Mouse (Mus musculus): ENCODE results near the gene Pbp2. TPM values are rescaled to one million over a fixed set of nuclear protein-coding genes. Genes with fewer than 3 reads are reported as not detected.

Gene Pbp2
- polyA plus RNA-seq, 1 experiment, result not detected

DNA sequence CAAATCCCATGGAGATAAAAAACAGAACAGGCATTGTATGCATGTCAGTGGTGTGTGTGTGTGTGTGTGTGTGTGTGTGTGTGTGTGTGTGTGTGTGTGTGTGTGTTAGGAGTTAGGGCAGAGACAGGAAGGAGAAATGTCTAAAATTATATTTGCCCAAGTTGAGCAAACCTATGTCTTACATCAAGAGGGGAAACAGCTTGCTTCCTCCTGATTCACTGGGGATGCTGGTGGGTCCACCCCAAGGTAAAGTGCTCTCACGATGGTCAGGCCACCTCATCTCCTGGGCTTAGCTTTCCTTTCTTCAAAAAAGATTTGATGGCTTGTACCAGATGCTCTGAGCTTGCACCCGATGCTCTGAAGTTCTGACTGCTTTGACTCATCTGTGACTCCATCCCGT, 13.9 kb upstream of the Pbp2 start:
- Histone ChIP-seq H3K4me1 (replicated peaks; ENCODE audit: control insufficient read depth, insufficient read depth, low read length) (peaks cover 31% of the 10 kb centered on the region), H3K36me3 (ENCODE audit: control insufficient read depth, insufficient read depth, low read length) (no peaks in the 10 kb centered on the region), H3K27ac (ENCODE audit: control insufficient read depth, insufficient read depth, low read length) (no peak overlapping the region), H3K27me3 (ENCODE audit: control insufficient read depth, insufficient read depth, low read length) (no peaks in the 10 kb centered on the region), H3K4me3 (ENCODE audit: control insufficient read depth, insufficient read depth, low read length) (no peak overlapping the region)
- peak; percentile 6 for DNase-seq
- WGBS, result 7% methylated on average over 3 of the region's 3 CpGs
- TF ChIP-seq CTCF (IDR thresholded peaks at IDR 0.05; ENCODE audit: borderline replicate concordance, control insufficient read depth, extremely low read depth, insufficient read depth, low read length, poor library complexity) (no peak), POLR2A (IDR thresholded peaks at IDR 0.05; ENCODE audit: control insufficient read depth, extremely low read depth, insufficient read depth, low read length, poor library complexity) (no peak)

DNA sequence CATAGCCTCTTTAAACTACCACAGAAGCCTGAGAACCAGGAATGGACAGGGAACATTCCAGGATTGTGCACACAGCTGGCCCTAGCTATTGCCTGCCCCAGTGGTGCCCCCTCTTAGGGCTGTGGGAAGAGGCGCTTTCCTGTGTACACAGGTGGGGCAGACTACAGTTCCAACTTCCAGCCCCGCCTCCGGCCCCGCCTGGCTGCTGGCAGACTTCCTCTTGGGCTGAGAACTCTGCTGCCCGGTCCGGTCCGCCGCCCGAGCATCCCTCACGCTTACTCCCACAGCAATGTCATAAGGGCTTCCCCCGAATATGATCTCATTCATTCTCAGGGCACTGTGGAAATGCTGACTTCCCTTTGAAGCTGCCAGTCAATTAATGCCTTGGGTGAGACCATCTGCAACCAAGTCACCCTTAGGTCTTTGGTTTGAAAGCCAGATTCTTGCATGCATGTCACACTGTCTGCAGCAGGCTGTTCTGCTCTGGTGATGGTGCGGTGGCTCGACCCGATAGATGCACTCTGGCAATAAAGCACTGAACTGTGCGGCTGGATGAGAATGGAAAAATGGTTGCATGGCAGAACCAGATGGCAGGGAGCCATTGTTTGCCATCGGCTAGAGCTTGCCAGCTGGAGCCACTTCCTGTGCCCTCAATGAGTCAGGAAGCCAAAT, 13.2 kb upstream of the Pbp2 start:
- peak; percentile 80 for DNase-seq
- WGBS, result 1% methylated on average over 16 of the region's 16 CpGs
- TF ChIP-seq POLR2A (IDR thresholded peaks at IDR 0.05; ENCODE audit: control insufficient read depth, extremely low read depth, insufficient read depth, low read length, poor library complexity) (no peak), CTCF (IDR thresholded peaks at IDR 0.05; ENCODE audit: borderline replicate concordance, control insufficient read depth, extremely low read depth, insufficient read depth, low read length, poor library complexity) (no peak)
- H3K36me3 ChIP-seq (ENCODE audit: control insufficient read depth, insufficient read depth, low read length), result no peaks in the 10 kb centered on the region
- peak overlapping the region; percentile 50 for H3K27ac ChIP-seq (ENCODE audit: control insufficient read depth, insufficient read depth, low read length)
- peak overlapping the region; percentile 6 for H3K4me3 ChIP-seq (ENCODE audit: control insufficient read depth, insufficient read depth, low read length)
- H3K27me3 ChIP-seq (ENCODE audit: control insufficient read depth, insufficient read depth, low read length), result no peaks in the 10 kb centered on the region
- H3K4me1 ChIP-seq (replicated peaks; ENCODE audit: control insufficient read depth, insufficient read depth, low read length), result peaks cover 31% of the 10 kb centered on the region

DNA sequence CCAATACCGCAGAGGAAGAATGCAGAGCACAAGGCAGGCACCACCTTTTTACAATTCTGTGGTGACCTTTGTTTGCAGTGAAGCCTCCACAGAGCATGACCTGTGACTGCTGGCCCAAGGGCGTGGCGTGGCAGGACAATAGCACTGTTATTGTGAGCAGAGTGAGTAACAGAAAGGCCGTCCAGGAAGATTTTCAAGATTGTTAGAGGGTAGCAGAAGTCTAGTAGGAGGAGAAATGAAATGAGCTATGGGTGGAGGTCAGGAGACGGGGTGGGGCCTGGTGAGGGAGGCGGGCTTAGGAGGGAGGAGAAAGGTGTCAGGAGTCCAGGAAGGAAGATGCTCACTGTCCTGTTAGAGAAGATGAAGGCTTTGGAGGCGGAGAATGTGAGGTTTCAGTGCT, 12.5 kb upstream of the Pbp2 start:
- Histone ChIP-seq H3K36me3 (ENCODE audit: control insufficient read depth, insufficient read depth, low read length) (no peaks in the 10 kb centered on the region), H3K4me3 (ENCODE audit: control insufficient read depth, insufficient read depth, low read length) (no peak overlapping the region), H3K27me3 (ENCODE audit: control insufficient read depth, insufficient read depth, low read length) (no peaks in the 10 kb centered on the region), H3K4me1 (replicated peaks; ENCODE audit: control insufficient read depth, insufficient read depth, low read length) (peaks cover 31% of the 10 kb centered on the region), H3K27ac (ENCODE audit: control insufficient read depth, insufficient read depth, low read length) (peak overlapping the region; percentile 24; the same call in 1 of the 2 replicates)
- WGBS, result 60% methylated on average over 7 of the region's 7 CpGs
- TF ChIP-seq CTCF (IDR thresholded peaks at IDR 0.05; ENCODE audit: borderline replicate concordance, control insufficient read depth, extremely low read depth, insufficient read depth, low read length, poor library complexity) (no peak), POLR2A (IDR thresholded peaks at IDR 0.05; ENCODE audit: control insufficient read depth, extremely low read depth, insufficient read depth, low read length, poor library complexity) (no peak)
- DNase-seq, result peak; percentile 21

DNA sequence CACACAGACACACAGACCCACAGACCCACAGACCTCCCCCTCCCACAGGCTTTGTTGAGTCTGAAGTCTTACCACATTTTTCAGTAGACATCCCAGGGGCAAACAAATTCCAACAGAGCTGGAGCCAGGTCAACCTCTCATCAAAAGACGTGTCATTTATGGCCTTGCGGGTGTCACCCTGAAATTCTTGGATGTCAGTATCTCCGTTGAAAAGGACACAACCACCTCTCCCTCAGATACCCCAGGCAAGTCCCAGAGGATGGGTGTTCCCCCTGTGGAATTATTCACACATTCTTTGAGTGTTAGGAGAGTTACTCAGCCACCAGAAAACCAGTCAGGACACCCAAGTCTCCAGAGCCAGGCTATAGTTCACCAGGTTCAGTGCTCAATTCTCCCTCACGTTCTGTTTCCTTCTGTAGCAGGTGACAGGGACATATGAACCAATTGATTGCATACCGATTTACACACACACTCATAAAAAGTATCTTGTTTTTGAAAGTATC, 9.3 kb upstream of the Pbp2 start:
- no peaks in the 10 kb centered on the region for H3K27me3 ChIP-seq (ENCODE audit: control insufficient read depth, insufficient read depth, low read length)
- H3K36me3 ChIP-seq (ENCODE audit: control insufficient read depth, insufficient read depth, low read length), result no peaks in the 10 kb centered on the region
- peaks cover 16% of the 10 kb centered on the region for H3K4me1 ChIP-seq (replicated peaks; ENCODE audit: control insufficient read depth, insufficient read depth, low read length)
- 91% methylated on average over 5 of the region's 5 CpGs for WGBS
- no peak overlapping the region for H3K4me3 ChIP-seq (ENCODE audit: control insufficient read depth, insufficient read depth, low read length)
- no peak for TF ChIP-seq POLR2A (IDR thresholded peaks at IDR 0.05; ENCODE audit: control insufficient read depth, extremely low read depth, insufficient read depth, low read length, poor library complexity)
- no peak for DNase-seq
- H3K27ac ChIP-seq (ENCODE audit: control insufficient read depth, insufficient read depth, low read length), result no peak overlapping the region

DNA sequence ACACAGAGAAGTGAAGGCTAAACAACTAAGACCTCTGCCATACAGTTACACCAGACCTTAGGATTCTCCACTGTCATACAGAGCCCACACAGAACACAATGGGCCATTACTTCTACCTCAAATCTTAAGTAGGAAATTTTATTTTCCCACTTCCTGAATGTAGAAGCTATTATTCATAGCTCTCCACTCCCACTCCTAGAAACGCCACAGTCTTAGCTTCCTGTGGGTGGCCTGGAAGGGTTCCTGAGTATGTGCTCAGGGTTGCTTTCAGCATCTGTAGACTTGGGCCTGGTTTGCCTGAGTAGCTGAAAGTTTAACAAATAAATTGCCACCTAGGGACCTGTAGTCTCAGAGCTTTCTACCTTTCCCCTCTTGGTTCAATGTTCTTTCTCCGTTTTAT, 5.9 kb upstream of the Pbp2 start:
- no peak for DNase-seq
- TF ChIP-seq POLR2A (IDR thresholded peaks at IDR 0.05; ENCODE audit: control insufficient read depth, extremely low read depth, insufficient read depth, low read length, poor library complexity), result no peak
- no peak for TF ChIP-seq CTCF (IDR thresholded peaks at IDR 0.05; ENCODE audit: borderline replicate concordance, control insufficient read depth, extremely low read depth, insufficient read depth, low read length, poor library complexity)
- Histone ChIP-seq H3K27ac (ENCODE audit: control insufficient read depth, insufficient read depth, low read length) (no peak overlapping the region), H3K36me3 (ENCODE audit: control insufficient read depth, insufficient read depth, low read length) (no peaks in the 10 kb centered on the region), H3K27me3 (ENCODE audit: control insufficient read depth, insufficient read depth, low read length) (no peaks in the 10 kb centered on the region), H3K4me3 (ENCODE audit: control insufficient read depth, insufficient read depth, low read length) (no peak overlapping the region), H3K4me1 (replicated peaks; ENCODE audit: control insufficient read depth, insufficient read depth, low read length) (no peaks in the 10 kb centered on the region)
- 56% methylated on average over 2 of the region's 2 CpGs for WGBS

DNA sequence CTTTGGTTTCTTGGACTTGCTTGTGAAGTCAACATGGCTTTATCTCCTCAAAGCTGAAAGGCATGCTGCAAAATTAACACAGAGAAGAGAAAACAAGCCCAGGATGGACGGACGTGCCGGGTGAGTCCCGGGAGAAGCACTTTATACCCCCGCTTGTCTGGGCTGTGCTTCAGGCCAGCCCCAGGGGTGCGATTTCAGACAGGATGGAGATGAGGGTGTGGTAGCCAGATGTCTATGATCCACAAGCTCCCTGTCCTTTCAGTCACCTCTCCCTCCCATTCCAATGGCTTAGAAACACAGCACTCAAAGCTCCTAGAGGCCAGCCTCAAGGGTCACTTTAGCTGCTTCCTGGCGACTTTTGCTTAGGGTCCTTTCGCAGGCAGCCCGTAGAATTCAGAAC, 3.8 kb upstream of the Pbp2 start:
- no peak for DNase-seq
- H3K27me3 ChIP-seq (ENCODE audit: control insufficient read depth, insufficient read depth, low read length), result no peaks in the 10 kb centered on the region
- no peaks in the 10 kb centered on the region for H3K4me1 ChIP-seq (replicated peaks; ENCODE audit: control insufficient read depth, insufficient read depth, low read length)
- no peaks in the 10 kb centered on the region for H3K36me3 ChIP-seq (ENCODE audit: control insufficient read depth, insufficient read depth, low read length)
- no peak for TF ChIP-seq POLR2A (IDR thresholded peaks at IDR 0.05; ENCODE audit: control insufficient read depth, extremely low read depth, insufficient read depth, low read length, poor library complexity)
- TF ChIP-seq CTCF (IDR thresholded peaks at IDR 0.05; ENCODE audit: borderline replicate concordance, control insufficient read depth, extremely low read depth, insufficient read depth, low read length, poor library complexity), result no peak
- H3K4me3 ChIP-seq (ENCODE audit: control insufficient read depth, insufficient read depth, low read length), result no peak overlapping the region
- H3K27ac ChIP-seq (ENCODE audit: control insufficient read depth, insufficient read depth, low read length), result no peak overlapping the region
- 97% methylated on average over 9 of the region's 9 CpGs for WGBS

DNA sequence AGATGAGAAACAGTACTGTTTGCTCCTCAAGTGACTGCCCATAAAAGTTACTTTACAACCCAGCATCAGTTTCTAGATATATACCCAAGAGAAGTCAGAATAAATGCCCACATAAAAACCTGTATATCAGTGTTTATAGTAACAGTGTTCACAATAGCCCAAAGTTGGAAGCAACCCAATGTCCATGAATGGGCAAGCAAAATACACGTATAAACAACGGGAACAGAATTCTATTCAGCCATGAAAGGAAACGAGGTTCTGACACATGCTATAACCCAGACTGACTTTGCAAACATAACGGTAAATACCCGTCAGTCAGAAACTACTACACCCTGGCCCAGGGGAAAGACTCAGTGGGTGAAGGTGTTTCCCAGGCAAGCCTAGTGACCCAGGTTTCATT, 1.8 kb upstream of the Pbp2 start:
- no peak for TF ChIP-seq POLR2A (IDR thresholded peaks at IDR 0.05; ENCODE audit: control insufficient read depth, extremely low read depth, insufficient read depth, low read length, poor library complexity)
- no peak for TF ChIP-seq CTCF (IDR thresholded peaks at IDR 0.05; ENCODE audit: borderline replicate concordance, control insufficient read depth, extremely low read depth, insufficient read depth, low read length, poor library complexity)
- 94% methylated on average over 5 of the region's 5 CpGs for WGBS

More for the DNA sequence above, 1.8 kb upstream of the Pbp2 start:
- H3K4me1 ChIP-seq (replicated peaks; ENCODE audit: control insufficient read depth, insufficient read depth, low read length), result no peaks in the 10 kb centered on the region
- no peak for DNase-seq
- H3K27ac ChIP-seq (ENCODE audit: control insufficient read depth, insufficient read depth, low read length), result no peak overlapping the region
- H3K36me3 ChIP-seq (ENCODE audit: control insufficient read depth, insufficient read depth, low read length), result no peaks in the 10 kb centered on the region
- H3K4me3 ChIP-seq (ENCODE audit: control insufficient read depth, insufficient read depth, low read length), result no peak overlapping the region
- H3K27me3 ChIP-seq (ENCODE audit: control insufficient read depth, insufficient read depth, low read length), result no peaks in the 10 kb centered on the region

All from thymus, adult 2 months (tissue).